Mouse (Mus musculus): ENCODE measurements around the gene Gfi1b.

DNA sequence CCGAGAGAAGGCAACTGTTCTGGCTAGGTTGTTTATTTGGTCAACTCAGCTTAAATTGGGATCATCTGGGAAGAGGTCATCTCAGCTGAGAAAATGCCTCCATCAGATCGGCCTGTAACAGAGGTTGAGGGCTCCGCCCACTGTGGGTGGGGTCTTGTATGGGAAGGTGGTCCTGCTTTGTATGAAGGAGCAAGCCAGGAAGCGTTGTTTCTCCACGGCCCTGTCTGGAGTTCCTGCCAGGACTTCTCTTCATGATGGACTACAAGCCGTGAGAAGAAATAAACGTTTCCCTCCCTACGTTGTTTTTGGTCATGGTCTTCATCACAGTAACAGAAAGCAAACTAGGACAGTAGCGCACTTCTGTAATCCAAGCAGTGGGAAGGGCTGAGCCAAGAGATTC, 17.1 kb upstream of the Gfi1b start:
- TF ChIP-seq POLR2A (IDR thresholded peaks at IDR 0.05; ENCODE audit: low read depth, low read length) (no peak), CTCF (IDR thresholded peaks at IDR 0.05; ENCODE audit: extremely low read depth, insufficient read depth, insufficient read length, insufficient replicate concordance) (no peak)

All from spleen, adult 2 months (tissue).